Mouse (Mus musculus) G1E (cell line): ENCODE results near the gene Tmtc2. TPM values are rescaled to one million over a fixed set of nuclear protein-coding genes. Genes with fewer than 3 reads are reported as not detected.

Experiments
- ATAC-seq: 2 replicates; pipeline ENCODE4 v1.8.0; 2016; ENCODE audit warnings: mild to moderate bottlenecking; ENCODE audit not compliant: insufficient number of reproducible peaks, poor library complexity, low FRiP score, severe bottlenecking; ENCODE audit errors: extremely low read depth
- DNase-seq: peaks from one replicate; pipeline ENCODE4 v3.0.0; 2012; ENCODE audit warnings: low spot score
- H3K27me3 ChIP-seq: 2 replicates; pipeline ENCODE4 v1.6.1; 2012; ENCODE audit warnings: mild to moderate bottlenecking, low read length, inconsistent platforms; ENCODE audit not compliant: insufficient read depth
- H3K36me3 ChIP-seq: replicated peaks from 2 replicates; pipeline ENCODE3; 2012; ENCODE audit warnings: mild to moderate bottlenecking, inconsistent platforms
- H3K4me1 ChIP-seq: 2 replicates; pipeline ENCODE4 v1.6.1; 2012; ENCODE audit warnings: low read depth, low read length, inconsistent platforms, mixed read lengths; ENCODE audit not compliant: insufficient read depth
- H3K4me3 ChIP-seq: 2 replicates; pipeline ENCODE4 v1.5.1; 2012; ENCODE audit warnings: low read depth, mild to moderate bottlenecking, inconsistent platforms, low read length, moderate library complexity, mixed read lengths
- H3K9me3 ChIP-seq: replicated peaks from 2 replicates; pipeline ENCODE4 v1.6.1; 2012; ENCODE audit warnings: inconsistent platforms
- CTCF ChIP-seq: IDR thresholded peaks from 2 replicates; pipeline ENCODE4 v1.5.1; 2012; ENCODE audit warnings: low read depth, low read length, inconsistent platforms, mixed read lengths
- GATA1 ChIP-seq: IDR thresholded peaks from 2 replicates; pipeline ENCODE4 v1.6.1; 2012; ENCODE audit warnings: borderline replicate concordance, low read length, inconsistent platforms, mixed read lengths
- GATA2 ChIP-seq: IDR thresholded peaks from 2 replicates; pipeline ENCODE4 v1.6.1; 2012; ENCODE audit warnings: low read depth, low read length, inconsistent platforms, borderline replicate concordance
- POLR2AphosphoS5 ChIP-seq: IDR thresholded peaks from 2 replicates; pipeline ENCODE4 v1.6.1; 2012; ENCODE audit warnings: low read depth, low read length, inconsistent platforms; ENCODE audit not compliant: insufficient replicate concordance
- TAL1 ChIP-seq: conservative IDR thresholded peaks from 2 replicates; pipeline ENCODE4 v1.6.1; 2012; ENCODE audit warnings: low read depth, low read length, inconsistent platforms, mixed read lengths
- polyA plus RNA-seq: library from polyadenylated mRNA; stranded (reverse); fragments of >175 nt; gene quantifications from 2 replicates; pipeline ENCODE4 v1.2.3, GENCODE M21; 2012
- total RNA-seq, 2 experiments: library from RNA; stranded (forward) in 1 of 2; stranded (reverse) in 1 of 2; fragments of 200-1000 nt in 1 of 2; fragments of >200 nt in 1 of 2; fragmentation: Nextera tagmentation in 1 of 2; gene quantifications; 2 replicates each; pipeline ENCODE4 v1.2.3; 2014 to 2017

Tmtc2 gene
- total and polyA plus RNA-seq, 3 experiments: 0.86 to 14.4 (median 5.3) TPM

DNA sequence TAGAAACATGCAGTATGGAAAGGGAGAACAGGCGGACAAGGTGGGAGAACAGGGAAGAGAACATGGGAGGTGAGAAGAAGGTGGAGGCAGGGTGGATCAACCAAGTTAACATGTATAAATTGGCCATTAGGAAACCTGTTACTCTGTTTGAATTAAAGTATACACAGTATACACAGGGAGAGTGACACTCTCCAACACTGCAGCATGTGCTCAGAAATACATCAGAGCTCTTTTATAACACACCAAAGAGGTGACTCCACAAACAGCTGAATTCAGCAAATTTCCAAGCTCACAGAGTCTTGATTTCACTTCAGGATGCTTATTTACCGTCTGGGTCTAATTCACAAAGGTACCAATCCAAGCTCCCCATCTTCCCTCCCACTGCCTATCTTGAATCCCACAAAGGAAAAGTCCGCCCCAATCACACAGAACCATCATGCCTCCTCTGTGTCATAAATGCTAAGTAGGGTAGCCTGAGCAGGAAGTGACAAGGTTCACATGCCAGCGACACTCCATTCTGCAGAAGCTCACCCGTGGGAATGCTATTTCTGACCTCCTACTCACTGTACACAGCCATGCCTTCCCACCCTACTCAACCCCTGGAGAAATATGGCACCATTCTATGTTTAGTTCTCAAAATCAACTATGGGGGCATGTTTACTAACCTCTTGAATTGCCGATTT, 17.2 kb downstream of the Tmtc2 start:
- H3K4me1 ChIP-seq: peaks cover 6% of the 10 kb centered on the region; the same call in 1 of the 2 replicates
- peaks cover 2% of the 10 kb centered on the region for H3K36me3 ChIP-seq
- H3K9me3 ChIP-seq: no peaks in the 10 kb centered on the region
- ATAC-seq (no peak), DNase-seq (no peak)
- no peak overlapping the region for H3K4me3 ChIP-seq
- no peaks in the 10 kb centered on the region for H3K27me3 ChIP-seq
- no peak for TF ChIP-seq GATA1
- TF ChIP-seq POLR2AphosphoS5: no peak
- no peak for TF ChIP-seq CTCF
- TF ChIP-seq TAL1: no peak
- no peak for TF ChIP-seq GATA2

DNA sequence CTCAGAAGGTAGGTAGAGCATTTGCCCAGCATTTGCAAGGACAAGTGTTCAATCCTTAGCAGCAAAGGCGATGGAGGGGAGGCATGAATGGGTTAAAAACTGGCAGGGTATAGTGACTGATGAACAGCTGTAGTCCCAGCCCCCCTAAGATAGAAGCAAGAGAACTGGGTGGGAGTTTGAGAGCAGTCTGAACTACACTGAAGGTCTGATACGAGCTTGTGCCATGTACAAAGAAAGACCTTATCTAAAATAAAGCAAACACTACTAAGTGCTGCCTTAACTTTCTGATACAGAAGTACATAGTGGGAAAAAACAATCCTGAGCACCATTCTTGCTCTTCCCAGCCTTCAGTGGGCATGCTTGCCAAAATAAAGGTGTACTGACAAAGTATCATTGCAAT, 20.1 kb downstream of the Tmtc2 start:
- H3K4me3 ChIP-seq: no peak overlapping the region
- ATAC-seq (no peak), DNase-seq (no peak)
- H3K9me3 ChIP-seq: no peaks in the 10 kb centered on the region
- no peaks in the 10 kb centered on the region for H3K36me3 ChIP-seq
- peaks cover 6% of the 10 kb centered on the region; the same call in 1 of the 2 replicates for H3K4me1 ChIP-seq
- H3K27me3 ChIP-seq: no peaks in the 10 kb centered on the region
- TF ChIP-seq POLR2AphosphoS5: no peak
- TF ChIP-seq CTCF: no peak
- TF ChIP-seq GATA1: no peak
- no peak for TF ChIP-seq GATA2

DNA sequence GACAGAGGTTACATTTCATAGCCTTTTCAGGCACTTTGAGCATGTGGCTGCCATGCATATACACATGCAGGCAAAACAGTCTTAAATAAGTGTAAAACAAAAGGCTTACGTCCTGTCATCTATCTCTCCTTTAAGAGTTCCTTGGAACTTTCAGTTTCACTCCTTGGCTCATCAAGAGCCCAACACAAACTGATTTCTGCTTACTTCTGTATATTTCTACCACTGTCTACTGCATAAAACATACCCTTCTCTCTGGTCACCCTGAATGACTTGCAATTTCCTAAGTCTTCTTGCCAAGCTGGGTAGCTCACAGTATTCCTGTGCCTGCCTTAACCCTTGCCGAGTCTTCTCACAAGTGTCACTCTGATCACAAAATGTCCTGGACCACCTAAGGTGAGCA, 26.2 kb downstream of the Tmtc2 start:
- DNase-seq: no peak
- H3K4me3 ChIP-seq: no peak overlapping the region
- 0 out of 2 replicates have a peak, but pooled peaks cover 3% of the 10 kb centered on the region for H3K4me1 ChIP-seq
- H3K36me3 ChIP-seq: no peaks in the 10 kb centered on the region
- no peaks in the 10 kb centered on the region for H3K27me3 ChIP-seq
- no peaks in the 10 kb centered on the region for H3K9me3 ChIP-seq
- ATAC-seq: no peak
- TF ChIP-seq CTCF: no peak

DNA sequence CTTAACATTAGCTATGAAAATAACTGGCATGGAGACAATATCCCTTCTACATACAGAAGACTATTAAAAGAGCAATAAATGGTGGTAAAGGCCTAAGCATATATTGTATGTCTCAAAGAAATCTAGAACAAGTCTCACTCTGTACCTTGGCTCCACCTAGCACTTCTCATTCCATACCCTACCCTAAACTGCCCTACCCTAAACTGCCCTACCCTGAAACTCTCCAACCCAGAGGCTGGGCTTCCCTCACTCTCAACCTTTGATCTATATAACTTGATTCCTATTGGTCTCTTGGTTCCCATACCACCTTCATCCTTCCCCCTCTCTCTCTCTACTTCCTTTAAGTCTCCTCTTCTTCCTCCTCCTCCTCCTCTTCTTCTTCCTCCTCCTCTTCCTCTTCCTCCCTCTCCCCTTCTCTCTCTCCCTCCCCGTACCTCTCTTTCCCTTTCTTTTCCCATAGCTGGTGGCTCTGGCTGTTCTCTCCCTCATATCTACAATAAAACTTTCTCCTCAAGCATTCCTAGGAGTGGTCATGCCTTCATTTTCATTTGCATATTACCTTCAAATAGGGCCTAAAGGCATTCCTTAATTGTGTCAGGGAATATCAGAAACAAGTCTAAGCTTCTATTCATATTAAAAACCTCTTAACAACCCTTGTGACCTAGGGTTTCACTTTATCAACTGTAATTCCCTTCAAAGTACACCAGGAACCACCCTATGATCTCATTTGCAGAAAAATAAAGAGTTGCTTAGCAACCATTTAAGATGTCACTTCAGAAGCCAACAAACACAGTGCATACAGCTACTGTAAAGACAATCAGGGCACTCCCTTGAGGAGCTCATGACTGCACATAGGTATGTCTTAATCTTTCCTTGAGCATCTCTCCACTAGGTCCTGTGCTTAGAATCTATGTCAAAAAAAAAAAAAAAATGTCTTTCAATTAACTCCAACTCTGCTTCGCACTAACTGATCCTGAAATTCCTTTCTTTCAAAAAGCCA, 29.9 kb downstream of the Tmtc2 start:
- H3K4me3 ChIP-seq: no peak overlapping the region
- no peaks in the 10 kb centered on the region for H3K27me3 ChIP-seq
- 0 out of 2 replicates have a peak, but pooled peaks cover 3% of the 10 kb centered on the region for H3K4me1 ChIP-seq
- no peaks in the 10 kb centered on the region for H3K9me3 ChIP-seq
- H3K36me3 ChIP-seq: no peaks in the 10 kb centered on the region
- no peak for ATAC-seq
- TF ChIP-seq GATA2: no peak
- TF ChIP-seq POLR2AphosphoS5: no peak
- TF ChIP-seq GATA1: no peak
- DNase-seq: no peak

DNA sequence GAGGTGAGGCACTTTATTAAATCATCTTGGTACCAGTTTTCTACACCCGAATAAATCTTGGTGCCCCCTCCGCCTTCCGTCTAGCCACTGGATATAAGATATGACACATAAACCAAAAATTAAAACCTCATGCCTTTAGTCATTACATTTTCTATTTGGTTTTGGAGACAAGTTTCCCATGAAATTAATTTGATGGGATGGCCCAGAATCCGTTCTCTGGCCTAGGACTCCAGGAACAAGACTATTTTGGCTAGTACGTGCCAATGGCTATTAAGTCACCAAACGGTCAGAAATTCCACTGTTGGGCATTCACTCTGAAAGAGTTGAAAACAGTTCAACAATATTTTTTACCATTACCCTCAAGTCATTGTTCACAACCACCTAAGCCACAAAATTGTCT, 32.2 kb downstream of the Tmtc2 start:
- ATAC-seq (no peak), DNase-seq (no peak)
- no peak overlapping the region for H3K4me3 ChIP-seq
- H3K4me1 ChIP-seq: no peaks in the 10 kb centered on the region
- no peaks in the 10 kb centered on the region for H3K36me3 ChIP-seq
- TF ChIP-seq GATA2 (no peak), CTCF (no peak), TAL1 (no peak), GATA1 (no peak), POLR2AphosphoS5 (no peak)
- H3K27me3 ChIP-seq: no peaks in the 10 kb centered on the region
- no peaks in the 10 kb centered on the region for H3K9me3 ChIP-seq

DNA sequence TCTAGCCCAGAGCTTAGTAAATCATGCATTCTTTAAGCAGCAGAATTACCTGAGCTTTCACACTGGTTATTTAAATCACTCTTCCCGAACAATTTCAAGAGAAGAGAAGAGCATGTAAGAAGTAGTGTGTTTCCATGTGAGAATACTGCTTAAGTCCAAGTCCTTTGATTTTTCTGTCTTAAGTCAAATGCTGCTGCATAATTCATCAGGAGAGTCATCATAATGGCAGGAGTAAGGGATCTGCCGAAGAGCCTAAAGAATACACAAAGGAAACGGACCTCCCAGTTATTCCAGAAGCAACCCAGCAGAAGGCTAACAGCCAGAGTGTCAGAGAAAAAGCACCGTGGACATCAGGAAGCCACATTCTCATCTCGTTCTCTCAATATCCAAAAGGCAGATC, 34.6 kb downstream of the Tmtc2 start:
- no peak for DNase-seq
- Histone ChIP-seq H3K4me1 (no peaks in the 10 kb centered on the region), H3K36me3 (no peaks in the 10 kb centered on the region), H3K27me3 (no peaks in the 10 kb centered on the region), H3K9me3 (no peaks in the 10 kb centered on the region), H3K4me3 (no peak overlapping the region)
- ATAC-seq: no peak
- no peak for TF ChIP-seq GATA2

DNA sequence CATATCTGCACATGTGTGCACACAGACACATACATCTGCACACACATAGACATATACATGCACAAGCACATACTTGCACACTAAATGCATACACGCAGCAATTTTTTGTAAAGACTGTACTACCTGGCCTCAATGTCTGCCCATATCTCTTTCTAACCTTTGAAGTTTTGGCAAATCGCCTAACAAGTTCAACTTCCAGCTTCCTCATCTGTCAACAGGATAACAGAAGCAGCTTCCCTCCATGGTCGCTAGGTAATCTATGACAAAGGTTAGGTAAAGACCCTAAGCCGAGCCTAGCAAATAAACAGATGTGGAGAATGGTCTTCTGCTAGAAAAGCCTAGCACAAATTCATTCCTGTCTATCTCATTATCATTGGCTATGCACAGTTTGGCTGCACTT, 37.3 kb downstream of the Tmtc2 start:
- no peaks in the 10 kb centered on the region for H3K9me3 ChIP-seq
- ATAC-seq (no peak), DNase-seq (no peak)
- H3K36me3 ChIP-seq: no peaks in the 10 kb centered on the region
- H3K27me3 ChIP-seq: no peaks in the 10 kb centered on the region
- no peak overlapping the region for H3K4me3 ChIP-seq
- TF ChIP-seq POLR2AphosphoS5: no peak
- TF ChIP-seq TAL1: no peak
- TF ChIP-seq GATA1: no peak
- TF ChIP-seq CTCF: no peak
- TF ChIP-seq GATA2: no peak
- peaks cover 3% of the 10 kb centered on the region; the same call in 1 of the 2 replicates for H3K4me1 ChIP-seq
